Mouse (Mus musculus): ENCODE results near the gene Chuk. TPM values are rescaled to one million over a fixed set of nuclear protein-coding genes. Genes with fewer than 3 reads are reported as not detected.

The Chuk gene
- polyA plus RNA-seq, 1 experiment from 2014 or later: 31.8 TPM

DNA sequence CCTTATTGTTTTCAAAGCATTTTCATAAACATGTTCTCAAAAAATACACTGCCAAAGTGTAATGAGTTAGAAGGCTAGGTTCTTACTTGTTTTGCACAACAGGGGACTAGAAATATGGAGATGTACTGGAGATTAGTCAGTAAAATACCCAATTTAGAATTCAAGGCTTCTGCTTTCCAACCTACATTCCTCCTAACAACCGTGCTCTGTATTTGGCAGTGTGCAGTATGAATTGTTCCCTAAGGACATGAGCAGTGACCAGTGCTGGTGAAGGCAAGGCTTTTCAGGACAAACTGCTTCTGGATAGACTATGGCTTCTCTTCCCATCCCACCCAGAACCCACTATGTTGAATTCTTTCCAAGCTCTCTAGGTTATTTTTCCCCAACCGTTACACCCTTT is 26.4 kb downstream of the Chuk start:
- 91% methylated on average over 2 of the region's 2 CpGs for WGBS (ENCODE audit: insufficient replicate concordance)
- Histone ChIP-seq H3K4me1 (ENCODE audit: control insufficient read depth, insufficient read depth, low read length) (no peaks in the 10 kb centered on the region), H3K27me3 (ENCODE audit: control insufficient read depth, insufficient read depth, low read length) (no peaks in the 10 kb centered on the region), H3K36me3 (ENCODE audit: control insufficient read depth, insufficient read depth, low read length) (peaks cover 10% of the 10 kb centered on the region), H3K27ac (ENCODE audit: low read depth, low read length) (no peak overlapping the region), H3K4me2 (no peak overlapping the region), H3K9ac (ENCODE audit: low read depth, low read length) (no peak overlapping the region), H3K9me3 (replicated peaks; ENCODE audit: control insufficient read depth, low read length) (no peaks in the 10 kb centered on the region), H3K4me3 (ENCODE audit: low read depth, low read length) (no peak overlapping the region)
- no peak for ATAC-seq (replicated peaks; ENCODE audit: insufficient number of reproducible peaks, low FRiP score, low TSS enrichment)

DNA sequence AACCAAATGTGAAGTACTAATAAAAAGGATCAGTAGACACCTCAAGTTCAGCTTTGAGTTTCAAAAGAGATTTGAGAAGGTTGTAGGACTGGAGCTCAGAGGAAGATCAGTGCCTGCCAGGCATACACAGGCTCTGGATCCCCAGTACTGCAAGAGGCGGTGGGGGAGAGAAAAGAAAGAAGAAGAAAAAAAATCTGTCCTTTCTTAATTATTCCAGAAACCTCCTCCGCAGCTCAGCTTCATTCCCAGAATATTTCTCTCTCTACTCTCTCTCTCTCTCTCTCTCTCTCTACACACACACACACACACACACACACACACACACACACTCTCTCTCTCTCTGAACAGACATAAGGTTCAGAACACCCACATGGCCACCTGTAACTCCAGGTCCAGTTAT is 27.3 kb downstream of the Chuk start:
- WGBS (ENCODE audit: insufficient replicate concordance): 88% methylated on average over 2 of the region's 2 CpGs
- no peaks in the 10 kb centered on the region for H3K9me3 ChIP-seq (replicated peaks; ENCODE audit: control insufficient read depth, low read length)
- H3K9ac ChIP-seq (ENCODE audit: low read depth, low read length): no peak overlapping the region
- H3K4me3 ChIP-seq (ENCODE audit: low read depth, low read length): no peak overlapping the region
- ATAC-seq (replicated peaks; ENCODE audit: insufficient number of reproducible peaks, low FRiP score, low TSS enrichment): no peak
- H3K27ac ChIP-seq (ENCODE audit: low read depth, low read length): no peak overlapping the region
- no peaks in the 10 kb centered on the region for H3K27me3 ChIP-seq (ENCODE audit: control insufficient read depth, insufficient read depth, low read length)
- H3K36me3 ChIP-seq (ENCODE audit: control insufficient read depth, insufficient read depth, low read length): peaks cover 12% of the 10 kb centered on the region
- H3K4me2 ChIP-seq: no peak overlapping the region
- no peaks in the 10 kb centered on the region for H3K4me1 ChIP-seq (ENCODE audit: control insufficient read depth, insufficient read depth, low read length)

DNA sequence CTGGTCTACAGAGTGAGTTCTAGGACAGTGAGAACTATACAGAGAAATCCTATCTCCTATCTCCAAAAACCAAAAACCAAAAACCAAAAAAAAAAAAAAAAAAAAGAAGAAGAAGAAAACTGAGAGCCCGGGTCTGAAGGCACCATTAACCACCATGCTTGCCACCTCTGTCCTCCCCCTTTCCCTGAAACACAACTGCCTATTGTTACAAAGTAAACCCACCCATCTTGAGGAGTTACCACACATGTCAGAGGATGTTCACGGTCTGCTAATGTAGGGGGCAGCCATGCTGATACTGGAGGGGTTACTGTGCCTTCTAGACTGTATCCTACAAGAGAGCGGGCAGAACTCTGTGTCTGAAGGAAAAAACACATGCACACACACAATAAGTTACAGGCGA is 30.3 kb downstream of the Chuk start:
- Histone ChIP-seq H3K4me3 (ENCODE audit: low read depth, low read length) (no peak overlapping the region), H3K27me3 (ENCODE audit: control insufficient read depth, insufficient read depth, low read length) (no peaks in the 10 kb centered on the region), H3K4me2 (no peak overlapping the region), H3K9me3 (replicated peaks; ENCODE audit: control insufficient read depth, low read length) (no peaks in the 10 kb centered on the region), H3K4me1 (ENCODE audit: control insufficient read depth, insufficient read depth, low read length) (no peaks in the 10 kb centered on the region), H3K9ac (ENCODE audit: low read depth, low read length) (no peak overlapping the region), H3K36me3 (ENCODE audit: control insufficient read depth, insufficient read depth, low read length) (peaks cover 9% of the 10 kb centered on the region), H3K27ac (ENCODE audit: low read depth, low read length) (no peak overlapping the region)
- no peak for ATAC-seq (replicated peaks; ENCODE audit: insufficient number of reproducible peaks, low FRiP score, low TSS enrichment)
- 85% methylated on average over 4 of the region's 4 CpGs for WGBS (ENCODE audit: insufficient replicate concordance)

DNA sequence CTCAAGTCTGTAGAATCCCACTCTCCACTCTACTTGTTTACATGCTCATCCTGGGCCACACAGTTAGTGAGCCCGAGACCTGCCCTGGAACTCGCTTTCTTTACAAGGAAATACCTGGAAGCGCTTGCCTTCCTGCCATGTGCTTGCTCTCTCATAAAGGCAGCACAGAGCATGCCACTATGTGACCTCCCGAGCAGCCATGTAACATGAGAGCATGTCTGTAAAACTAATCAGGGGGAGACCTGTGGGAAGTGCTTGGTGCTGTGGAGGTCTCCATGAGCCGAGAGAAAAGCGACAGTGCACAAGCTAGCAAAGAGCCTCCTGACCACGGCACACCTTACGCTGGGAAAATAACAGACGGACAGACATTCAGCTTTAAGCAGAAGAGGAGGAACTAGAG is 30.8 kb downstream of the Chuk start:
- H3K9me3 ChIP-seq (replicated peaks; ENCODE audit: control insufficient read depth, low read length): no peaks in the 10 kb centered on the region
- no peak overlapping the region for H3K4me2 ChIP-seq
- H3K27me3 ChIP-seq (ENCODE audit: control insufficient read depth, insufficient read depth, low read length): no peaks in the 10 kb centered on the region
- H3K9ac ChIP-seq (ENCODE audit: low read depth, low read length): no peak overlapping the region
- no peak for ATAC-seq (replicated peaks; ENCODE audit: insufficient number of reproducible peaks, low FRiP score, low TSS enrichment)
- no peak overlapping the region for H3K27ac ChIP-seq (ENCODE audit: low read depth, low read length)
- no peaks in the 10 kb centered on the region for H3K4me1 ChIP-seq (ENCODE audit: control insufficient read depth, insufficient read depth, low read length)
- 89% methylated on average over 9 of the region's 9 CpGs for WGBS (ENCODE audit: insufficient replicate concordance)
- peaks cover 9% of the 10 kb centered on the region for H3K36me3 ChIP-seq (ENCODE audit: control insufficient read depth, insufficient read depth, low read length)
- no peak overlapping the region for H3K4me3 ChIP-seq (ENCODE audit: low read depth, low read length)

DNA sequence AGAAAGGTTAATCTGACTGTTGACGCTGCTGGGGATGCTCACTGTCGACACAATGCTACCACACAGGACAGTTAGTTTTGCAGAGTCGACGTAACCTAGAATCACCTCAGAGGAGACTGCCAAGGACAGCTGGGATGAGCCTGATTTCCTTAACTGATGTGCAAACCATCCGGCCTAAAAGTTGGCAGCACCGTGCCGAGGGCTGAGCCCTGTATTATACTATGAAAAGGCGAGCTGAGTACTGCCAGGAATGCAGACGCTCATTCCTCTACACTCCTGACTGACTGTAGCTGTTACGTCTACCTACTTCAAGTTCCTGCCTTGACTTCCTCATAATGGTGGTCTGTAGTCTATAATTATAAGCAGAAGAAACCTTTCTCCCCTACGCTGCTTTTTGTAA is 32.3 kb downstream of the Chuk start:
- WGBS (ENCODE audit: insufficient replicate concordance): 77% methylated on average over 11 of the region's 11 CpGs
- Histone ChIP-seq H3K27me3 (ENCODE audit: control insufficient read depth, insufficient read depth, low read length) (no peaks in the 10 kb centered on the region), H3K27ac (ENCODE audit: low read depth, low read length) (no peak overlapping the region), H3K4me3 (ENCODE audit: low read depth, low read length) (no peak overlapping the region), H3K9ac (ENCODE audit: low read depth, low read length) (no peak overlapping the region), H3K4me1 (ENCODE audit: control insufficient read depth, insufficient read depth, low read length) (no peaks in the 10 kb centered on the region), H3K36me3 (ENCODE audit: control insufficient read depth, insufficient read depth, low read length) (peaks cover 7% of the 10 kb centered on the region), H3K9me3 (replicated peaks; ENCODE audit: control insufficient read depth, low read length) (no peaks in the 10 kb centered on the region), H3K4me2 (no peak overlapping the region)
- ATAC-seq (replicated peaks; ENCODE audit: insufficient number of reproducible peaks, low FRiP score, low TSS enrichment): no peak

DNA sequence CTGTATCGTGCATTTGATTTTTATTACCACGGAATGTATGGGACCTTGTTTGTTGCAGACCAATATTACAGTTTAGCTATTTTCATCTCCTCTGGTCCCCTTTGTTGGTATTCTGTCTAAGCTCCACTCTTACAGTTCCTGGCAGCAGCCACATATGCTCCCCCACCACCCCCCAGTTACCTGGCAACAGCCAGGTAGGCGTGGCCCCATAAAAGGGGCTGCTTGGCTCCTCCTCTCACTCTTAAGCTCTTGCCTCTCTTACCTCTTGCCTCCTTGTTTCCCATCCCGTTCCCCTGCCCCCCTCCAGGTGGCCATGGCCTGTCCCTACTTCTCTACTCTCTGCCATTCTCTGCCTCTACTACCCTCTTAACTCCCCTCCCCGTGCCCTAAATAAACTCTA is 36.1 kb downstream of the Chuk start:
- Histone ChIP-seq H3K4me1 (ENCODE audit: control insufficient read depth, insufficient read depth, low read length) (peaks cover 3% of the 10 kb centered on the region; the same call in 1 of the 2 replicates), H3K27me3 (ENCODE audit: control insufficient read depth, insufficient read depth, low read length) (no peaks in the 10 kb centered on the region), H3K4me3 (ENCODE audit: low read depth, low read length) (no peak overlapping the region), H3K36me3 (ENCODE audit: control insufficient read depth, insufficient read depth, low read length) (0 out of 2 replicates have a peak, but pooled peaks cover 2% of the 10 kb centered on the region), H3K27ac (ENCODE audit: low read depth, low read length) (no peak overlapping the region), H3K4me2 (no peak overlapping the region), H3K9me3 (replicated peaks; ENCODE audit: control insufficient read depth, low read length) (no peaks in the 10 kb centered on the region), H3K9ac (ENCODE audit: low read depth, low read length) (no peak overlapping the region)
- no peak for ATAC-seq (replicated peaks; ENCODE audit: insufficient number of reproducible peaks, low FRiP score, low TSS enrichment)
- 68% methylated on average over 5 of the region's 5 CpGs for WGBS (ENCODE audit: insufficient replicate concordance)

DNA sequence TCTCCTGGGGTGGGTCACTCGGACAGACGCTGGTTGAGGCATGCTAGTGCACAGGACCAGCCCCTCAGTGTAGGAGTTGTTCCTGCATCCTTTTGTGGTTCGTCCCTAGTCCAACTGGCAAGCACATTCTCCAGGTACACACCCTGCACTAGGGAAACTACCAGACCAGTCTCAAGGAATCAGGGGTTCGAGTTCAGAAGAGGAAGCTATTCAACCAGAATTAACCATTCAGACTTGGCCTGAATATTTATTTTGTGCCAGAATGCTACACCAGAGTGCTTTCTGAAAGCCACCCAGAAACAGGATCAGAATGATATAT is 37.4 kb downstream of the Chuk start:
- peak overlapping the region; percentile 81 for H3K4me3 ChIP-seq (ENCODE audit: low read depth, low read length)
- H3K27ac ChIP-seq (ENCODE audit: low read depth, low read length): 0 out of 2 replicates have a peak overlapping the region, but pooled peaks have one; percentile 15

DNA sequence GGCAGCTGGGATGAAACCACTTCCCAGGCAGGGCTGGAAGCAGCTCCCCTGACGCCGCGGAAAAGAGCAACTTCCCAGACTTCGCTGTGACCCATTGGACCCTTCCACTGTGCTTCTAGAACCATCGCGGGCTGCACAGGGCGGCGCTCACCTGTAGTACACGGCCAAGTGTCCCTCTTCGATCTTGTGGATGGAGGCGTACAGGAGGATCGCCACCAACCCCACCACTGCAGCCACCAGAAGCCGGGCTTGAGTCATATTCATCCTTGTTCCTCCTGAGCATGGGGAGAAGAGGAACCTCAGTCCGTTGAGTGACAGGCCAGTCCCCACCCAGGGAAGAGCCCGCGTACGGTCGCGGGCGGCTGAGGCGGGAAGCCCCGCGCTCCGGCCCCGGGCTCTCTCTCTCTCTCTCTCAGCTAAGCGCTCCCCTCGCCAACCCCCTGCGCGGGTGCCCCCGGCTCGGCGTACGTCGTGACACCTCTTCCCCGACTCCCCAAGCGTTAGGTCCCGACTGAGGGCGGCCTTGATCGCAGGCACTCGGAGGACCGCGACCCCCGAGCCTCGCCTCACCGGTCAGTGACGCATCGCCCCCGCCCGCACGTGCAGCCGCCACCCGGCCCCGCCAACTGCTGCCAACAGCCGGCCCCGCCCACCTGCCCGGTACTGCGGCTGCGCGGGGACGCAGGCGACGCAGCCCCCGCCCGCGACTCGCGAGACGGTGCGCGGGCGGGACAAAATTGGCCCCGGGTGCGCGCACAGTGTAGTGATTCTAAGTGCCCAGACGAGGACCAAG is 38.0 kb downstream of the Chuk start, which contains the start of gene Erlin1:
TSS of gene Erlin1 (minus strand) at position 665 of the 793 bp plus-strand sequence.
- Histone ChIP-seq H3K4me3 (ENCODE audit: low read depth, low read length) (peak within 1 kb of the TSS; percentile 81), H3K9me3 (replicated peaks; ENCODE audit: control insufficient read depth, low read length) (no peaks in the 10 kb centered on the region), H3K9ac (ENCODE audit: low read depth, low read length) (peak within 1 kb of the TSS; percentile 84), H3K36me3 (ENCODE audit: control insufficient read depth, insufficient read depth, low read length) (0 out of 2 replicates have a peak, but pooled peaks cover 2% of the 10 kb centered on the region), H3K27me3 (ENCODE audit: control insufficient read depth, insufficient read depth, low read length) (no peaks in the 10 kb centered on the region), H3K4me2 (peak within 1 kb of the TSS; percentile 98), H3K27ac (ENCODE audit: low read depth, low read length) (peak within 1 kb of the TSS; percentile 15; the same call in 1 of the 2 replicates), H3K4me1 (ENCODE audit: control insufficient read depth, insufficient read depth, low read length) (peaks cover 3% of the 10 kb centered on the region; the same call in 1 of the 2 replicates)
- WGBS (ENCODE audit: insufficient replicate concordance): under 1% methylated on average over 73 of the region's 75 CpGs
- ATAC-seq (replicated peaks; ENCODE audit: insufficient number of reproducible peaks, low FRiP score, low TSS enrichment): peak; percentile 90

More for the DNA sequence above, 37.4 kb downstream of the Chuk start:
- H3K4me2 ChIP-seq: peak overlapping the region; percentile 98
- no peaks in the 10 kb centered on the region for H3K27me3 ChIP-seq (ENCODE audit: control insufficient read depth, insufficient read depth, low read length)
- H3K9me3 ChIP-seq (replicated peaks; ENCODE audit: control insufficient read depth, low read length): no peaks in the 10 kb centered on the region
- peaks cover 3% of the 10 kb centered on the region; the same call in 1 of the 2 replicates for H3K4me1 ChIP-seq (ENCODE audit: control insufficient read depth, insufficient read depth, low read length)
- H3K36me3 ChIP-seq (ENCODE audit: control insufficient read depth, insufficient read depth, low read length): no peaks in the 10 kb centered on the region
- ATAC-seq (replicated peaks; ENCODE audit: insufficient number of reproducible peaks, low FRiP score, low TSS enrichment): no peak
- 8% methylated on average over 4 of the region's 4 CpGs for WGBS (ENCODE audit: insufficient replicate concordance)
- peak overlapping the region; percentile 84 for H3K9ac ChIP-seq (ENCODE audit: low read depth, low read length)

DNA sequence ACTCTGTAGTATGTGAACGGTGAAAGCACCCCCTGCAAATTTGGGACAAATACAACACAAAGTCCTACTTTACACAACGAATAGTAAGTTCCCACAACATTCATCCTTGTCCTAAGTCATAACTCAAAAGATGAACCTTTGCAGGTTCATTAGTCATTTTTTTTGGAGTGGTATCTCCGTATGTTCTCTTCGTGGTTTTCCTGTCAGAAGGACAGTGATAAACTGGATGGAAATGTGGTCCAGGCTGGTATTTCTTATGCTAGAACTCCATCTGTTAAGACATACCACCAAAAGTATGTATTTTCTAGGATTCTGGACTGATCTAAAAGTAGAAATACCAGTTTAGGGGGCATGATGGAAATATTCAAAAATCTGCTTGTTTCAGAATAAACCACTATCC is 39.0 kb downstream of the Chuk start:
- H3K9ac ChIP-seq (ENCODE audit: low read depth, low read length): no peak overlapping the region
- H3K9me3 ChIP-seq (replicated peaks; ENCODE audit: control insufficient read depth, low read length): no peaks in the 10 kb centered on the region
- peak overlapping the region; percentile 81; the same call in 1 of the 2 replicates for H3K4me3 ChIP-seq (ENCODE audit: low read depth, low read length)
- no peak for ATAC-seq (replicated peaks; ENCODE audit: insufficient number of reproducible peaks, low FRiP score, low TSS enrichment)
- H3K36me3 ChIP-seq (ENCODE audit: control insufficient read depth, insufficient read depth, low read length): 0 out of 2 replicates have a peak, but pooled peaks cover 2% of the 10 kb centered on the region
- no peak overlapping the region for H3K27ac ChIP-seq (ENCODE audit: low read depth, low read length)
- H3K27me3 ChIP-seq (ENCODE audit: control insufficient read depth, insufficient read depth, low read length): no peaks in the 10 kb centered on the region
- 76% methylated on average over 4 of the region's 4 CpGs for whole genome bisulfite sequencing (ENCODE audit: insufficient replicate concordance)
- H3K4me1 ChIP-seq (ENCODE audit: control insufficient read depth, insufficient read depth, low read length): peaks cover 3% of the 10 kb centered on the region; the same call in 1 of the 2 replicates
- peak overlapping the region; percentile 98 for H3K4me2 ChIP-seq
